Mouse (Mus musculus) granulocyte monocyte progenitor cell, adult 5-6 weeks (primary cell): ENCODE measurements around the gene Dnm1. TPM values are rescaled to one million over a fixed set of nuclear protein-coding genes. Genes with fewer than 3 reads are reported as not detected.
"Not testable (repeated sequence)": the region's sequence is repeated elsewhere in the genome, so short reads cannot be mapped to it uniquely, and the experiment has no call there.

Experiments used
- ATAC-seq: replicated peaks from 2 replicates; pipeline ENCODE4 v1.8.0; 2016; ENCODE audit warnings: mild to moderate bottlenecking, moderate TSS enrichment, inconsistent platforms; ENCODE audit not compliant: poor library complexity, severe bottlenecking
- total RNA-seq, 2 experiments: library from RNA; stranded (forward) in 1 of 2; stranded (reverse) in 1 of 2; fragments of 200-712, 200-1000 nt in 1 of 2; fragments of >200 nt in 1 of 2; fragmentation: Nextera tagmentation in 1 of 2; gene quantifications; 2 replicates each; pipeline ENCODE4 v1.2.3; 2014 to 2017

The Dnm1 gene
- total RNA-seq, 2 experiments from 2014 or later = not detected

GRCm38 (mm10) chr2:32362817-32363340 lies 9.7 kb upstream of the Dnm1 start:
- ATAC-seq = peak; percentile 83

DNA sequence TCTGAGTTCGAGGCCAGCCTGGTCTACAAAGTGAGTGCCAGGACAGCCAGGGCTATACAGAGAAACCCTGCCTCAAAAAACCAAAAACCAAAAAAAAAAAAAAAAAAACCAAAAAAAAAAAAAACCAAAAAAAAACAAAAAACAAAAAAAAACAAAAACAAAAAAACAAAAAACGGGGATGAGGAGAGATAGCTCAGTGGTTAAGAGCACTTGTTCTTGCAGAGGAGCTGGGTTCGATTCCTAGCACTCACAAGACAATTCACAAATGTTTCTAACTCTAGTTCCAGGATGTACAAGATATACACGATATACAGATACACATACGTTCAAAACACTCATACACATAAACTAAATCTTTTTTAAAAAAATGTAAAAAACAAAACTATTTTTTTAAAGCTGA lies 9.1 kb upstream of the Dnm1 start:
- not testable (repeated sequence) for ATAC-seq

GRCm38 (mm10) chr2:32361437-32361836 lies 8.3 kb upstream of the Dnm1 start:
- peak; percentile 34; the same call in 1 of the 2 replicates for ATAC-seq

GRCm38 (mm10) chr2:32360741-32361140 lies 7.6 kb upstream of the Dnm1 start:
- ATAC-seq = no peak

- no peak for ATAC-seq
Measured at GRCm38 (mm10) chr2:32358381-32358780, 5.2 kb upstream of the Dnm1 start.

DNA sequence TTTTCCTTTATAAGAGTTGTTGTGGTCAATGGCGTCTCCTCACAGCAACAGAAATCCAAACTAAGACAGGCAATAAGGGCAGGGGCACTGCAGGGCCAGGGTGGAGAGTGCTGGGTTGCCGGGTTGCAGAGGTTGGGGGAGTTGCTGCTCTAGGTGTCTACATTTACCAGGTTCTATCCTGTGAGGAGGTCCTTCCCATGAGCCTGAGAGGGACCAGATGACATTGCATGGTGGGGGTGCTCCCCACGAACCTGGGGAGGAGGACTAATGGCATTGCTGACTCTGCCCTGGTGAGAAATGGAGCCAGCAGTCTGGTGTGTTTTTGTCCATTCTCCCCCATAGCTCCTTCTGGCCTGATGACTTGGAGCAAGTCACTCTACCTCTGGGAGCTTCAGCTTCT lies 4.6 kb upstream of the Dnm1 start:
- no peak for ATAC-seq

- ATAC-seq = no peak
Measured at GRCm38 (mm10) chr2:32356216-32356615, 3.1 kb upstream of the Dnm1 start.

GRCm38 (mm10) chr2:32354336-32354895 lies 1.3 kb upstream of the Dnm1 start:
- no peak for ATAC-seq

DNA sequence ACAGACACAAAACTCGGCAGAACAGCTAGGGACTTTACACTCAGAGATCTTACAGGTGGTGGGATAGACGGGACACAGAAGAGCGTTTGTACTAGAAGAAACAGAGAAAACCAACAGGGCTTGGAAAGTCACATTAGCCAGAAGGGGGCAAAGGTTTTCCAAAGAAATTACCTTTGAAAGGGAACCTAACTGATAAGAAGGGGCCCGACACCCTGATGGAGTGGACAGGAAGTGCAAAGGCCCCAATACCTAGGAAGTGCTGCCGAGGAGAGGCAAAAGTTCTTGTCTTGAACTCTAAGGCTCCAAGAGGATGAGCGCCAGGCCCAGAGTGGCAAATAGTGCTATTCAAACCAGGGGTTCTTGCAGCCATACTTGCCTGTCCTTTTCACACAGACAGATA lies 698 bp upstream of the Dnm1 start:
- ATAC-seq = no peak

- 0 out of 2 replicates have a peak, but pooled peaks have one; percentile 8 for ATAC-seq
Measured at GRCm38 (mm10) chr2:32352151-32353006, 759 bp downstream of the Dnm1 start, which contains the start of gene Ciz1. Ciz1 (plus strand) TSS chr2:32352327.

- no peak for ATAC-seq
Measured at GRCm38 (mm10) chr2:32351471-32351961, 1.6 kb downstream of the Dnm1 start.

- peak; percentile 18; the same call in 1 of the 2 replicates for ATAC-seq
Measured at GRCm38 (mm10) chr2:32350471-32351051, 2.6 kb downstream of the Dnm1 start.

DNA sequence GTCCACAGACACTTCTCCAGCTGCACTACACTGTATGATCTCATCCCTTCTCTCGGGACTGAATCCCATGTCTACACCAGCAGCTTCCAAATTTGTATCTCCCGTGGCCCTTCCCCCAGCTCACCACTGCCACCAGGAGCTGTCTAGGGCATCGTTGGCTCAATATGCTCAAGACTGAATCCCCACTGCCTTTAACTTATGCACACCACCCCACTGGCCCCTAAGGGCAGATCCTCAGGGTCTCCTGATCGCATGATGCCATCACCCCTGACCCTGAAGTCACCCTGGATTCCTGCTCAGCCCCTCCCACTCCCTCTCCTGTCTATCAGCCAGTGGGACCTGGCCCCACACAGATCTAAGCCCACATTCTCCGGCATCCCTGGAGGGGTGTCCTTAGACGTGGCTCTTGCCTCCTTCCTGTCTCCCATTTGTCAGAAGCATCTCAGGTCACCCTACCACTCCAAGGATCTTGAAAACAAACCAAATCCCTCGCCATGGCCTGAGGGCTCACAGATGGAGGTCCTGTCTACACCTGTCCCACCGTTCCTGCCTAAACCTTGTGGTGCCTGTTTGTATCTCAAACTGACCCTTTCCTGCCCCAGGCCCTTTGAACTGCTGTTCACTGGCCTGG lies 3.4 kb downstream of the Dnm1 start:
- no peak for ATAC-seq

- ATAC-seq = no peak
Measured at GRCm38 (mm10) chr2:32348311-32348710, 4.8 kb downstream of the Dnm1 start.

- ATAC-seq = no peak
Measured at GRCm38 (mm10) chr2:32347019-32347418, 6.1 kb downstream of the Dnm1 start.

- ATAC-seq = no peak
Measured at GRCm38 (mm10) chr2:32344598-32345321, 8.4 kb downstream of the Dnm1 start.

DNA sequence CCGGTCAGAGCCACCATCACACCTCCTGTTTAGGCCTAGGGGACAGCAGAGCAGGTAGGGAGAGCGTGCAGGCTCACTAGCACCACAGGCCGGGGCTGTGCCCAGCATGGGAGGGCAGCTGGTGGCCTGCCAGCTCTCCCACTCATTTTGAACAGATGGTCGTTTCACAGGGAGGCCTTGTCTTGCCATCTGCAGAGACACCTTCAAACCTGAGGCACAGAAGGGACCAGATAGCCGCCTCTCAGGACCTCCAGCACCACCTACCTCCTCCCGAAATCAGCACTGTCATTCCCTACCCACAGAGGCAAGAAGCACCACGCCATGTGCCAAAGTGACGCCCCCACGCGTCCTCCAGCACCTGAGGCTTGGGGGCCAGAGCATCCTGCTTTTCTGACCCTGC lies 9.1 kb downstream of the Dnm1 start:
- ATAC-seq = no peak

DNA sequence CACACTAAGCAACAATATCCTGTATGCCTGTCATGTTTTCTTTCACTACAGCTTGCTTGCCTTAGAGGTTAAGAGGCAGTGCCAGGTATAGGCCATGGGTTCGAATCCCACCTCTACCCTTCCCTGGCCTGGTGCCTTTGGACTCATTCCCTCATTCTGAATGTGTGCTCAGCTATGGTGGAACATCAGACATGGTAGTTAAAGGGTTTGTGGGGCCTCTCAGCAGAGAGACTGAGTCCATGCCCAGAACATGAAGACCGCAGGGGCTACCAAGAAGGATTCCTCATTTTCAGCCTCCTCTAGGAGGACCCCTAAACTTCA lies 9.8 kb downstream of the Dnm1 start:
- ATAC-seq = no peak

DNA sequence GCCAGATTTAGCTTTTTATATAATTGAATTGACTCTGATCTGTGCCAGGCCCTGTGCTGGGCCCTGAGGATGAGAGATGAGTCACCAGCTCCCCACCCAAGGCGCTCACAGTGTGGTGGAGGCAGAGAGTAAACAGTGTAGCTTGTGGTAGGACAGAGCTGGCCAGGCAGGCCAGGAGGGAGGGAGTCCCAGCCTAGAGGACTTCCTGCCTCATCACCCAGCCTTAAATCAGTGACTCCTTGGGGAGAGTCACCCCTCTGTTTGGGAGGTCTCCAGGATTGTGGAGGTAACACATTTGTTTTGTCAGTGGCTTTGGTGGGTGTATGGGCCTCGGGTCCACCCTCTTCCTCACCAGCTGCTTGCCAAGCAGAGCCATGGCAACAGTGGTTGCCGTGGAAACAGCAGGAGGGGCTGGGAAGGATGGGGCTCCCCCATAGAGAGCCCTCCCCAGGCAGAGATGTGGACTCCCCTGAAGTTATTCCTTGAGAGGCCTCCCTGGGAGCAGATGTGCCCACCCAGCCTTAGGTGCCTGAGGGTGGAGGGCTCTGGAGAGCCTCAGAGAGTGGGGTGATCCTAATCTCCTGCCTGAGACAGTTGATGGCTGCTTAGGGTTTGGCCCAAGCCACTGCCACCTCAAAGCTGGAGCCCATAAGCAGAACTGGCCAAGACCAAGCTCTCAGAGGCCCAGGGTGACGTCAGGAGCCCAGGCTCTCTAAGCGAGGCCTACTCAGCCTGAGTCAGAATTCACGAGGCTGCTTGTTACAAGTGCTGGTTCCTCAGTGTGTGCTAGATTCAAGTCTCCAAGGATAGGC lies 10.4 kb downstream of the Dnm1 start:
- no peak for ATAC-seq
